Mouse (Mus musculus) 3T3-L1 (cell line): ENCODE measurements around the gene Sbpl.
A peak's percentile ranks its signal among the peaks of the same experiment; 100 is the strongest.

Experiments
- DNase-seq: peaks from one replicate; pipeline ENCODE4 v3.0.0-alpha.2; 2015; ENCODE audit warnings: low read depth, low spot score

Gene Sbpl

DNA sequence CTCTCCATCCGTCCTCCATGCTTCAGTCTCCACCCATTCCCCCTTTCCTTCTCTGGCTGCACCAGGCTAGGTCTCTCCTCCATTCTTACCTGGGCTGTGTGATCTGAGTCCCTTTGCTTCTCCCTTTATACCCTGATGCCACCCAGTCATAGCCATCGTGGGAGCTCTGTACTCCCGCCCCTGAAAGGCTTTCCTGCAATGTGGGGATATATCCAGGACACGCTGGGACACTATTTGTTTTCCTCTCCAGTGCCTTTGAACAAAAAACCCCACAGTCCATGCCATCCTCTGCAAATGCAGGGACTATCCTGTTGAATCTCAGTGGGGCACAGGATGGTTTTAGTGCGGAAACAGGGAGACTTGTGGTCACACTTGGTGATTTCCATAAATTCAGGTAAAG is at the start of gene Sbpl:
Sbpl (minus strand) TSS at position 101 of the 400 bp plus-strand sequence.
- no peak for DNase-seq

DNA sequence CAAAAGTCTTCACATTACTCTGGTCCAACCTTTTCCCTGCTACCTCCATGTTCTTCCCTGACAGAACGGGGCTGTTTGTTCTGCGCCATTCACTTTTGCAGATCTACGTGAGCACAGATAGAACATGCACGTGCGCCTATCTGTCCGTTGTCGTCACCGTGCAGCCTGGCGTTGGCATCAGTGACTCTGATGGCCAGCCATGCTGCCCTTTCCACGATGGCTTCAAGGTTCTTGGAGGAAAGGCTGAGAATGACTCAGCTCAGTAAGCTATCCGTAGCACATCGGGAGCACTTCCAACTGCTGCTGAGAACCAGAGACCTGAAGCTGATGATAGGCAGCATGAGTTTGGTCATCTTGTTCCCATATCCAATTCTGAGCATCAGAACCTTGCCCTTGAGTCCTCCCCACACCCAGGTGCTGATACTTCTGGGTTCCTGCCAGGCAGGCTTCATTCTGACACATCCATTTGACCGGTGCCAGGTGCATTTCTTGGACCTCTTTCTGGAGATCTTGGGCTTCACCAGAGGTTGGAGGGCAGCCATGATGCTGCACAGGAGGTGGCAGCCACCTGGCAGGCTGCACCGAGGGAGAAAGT is 49.1 kb upstream of the Sbpl start:
- DNase-seq, result no peak

DNA sequence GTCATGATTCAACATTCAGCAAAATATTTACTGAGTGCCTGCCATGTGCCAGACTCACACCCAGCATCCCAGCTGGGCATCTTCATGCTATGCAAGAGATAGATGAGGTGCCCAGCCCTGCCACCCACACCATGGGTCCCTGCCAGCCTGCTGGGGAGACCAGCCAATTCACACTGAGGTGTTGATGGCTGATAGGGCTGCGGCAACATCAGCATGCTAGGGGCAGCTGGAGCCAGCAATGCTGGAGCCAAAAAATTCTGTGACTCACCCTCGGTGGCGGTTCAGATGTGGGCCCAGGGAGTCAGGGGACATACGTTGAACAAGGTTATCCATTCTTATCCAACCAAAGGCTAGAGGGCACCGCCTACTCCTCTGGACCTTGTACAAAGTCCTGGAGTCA is 45.3 kb upstream of the Sbpl start:
- peak; percentile 98 for DNase-seq

DNA sequence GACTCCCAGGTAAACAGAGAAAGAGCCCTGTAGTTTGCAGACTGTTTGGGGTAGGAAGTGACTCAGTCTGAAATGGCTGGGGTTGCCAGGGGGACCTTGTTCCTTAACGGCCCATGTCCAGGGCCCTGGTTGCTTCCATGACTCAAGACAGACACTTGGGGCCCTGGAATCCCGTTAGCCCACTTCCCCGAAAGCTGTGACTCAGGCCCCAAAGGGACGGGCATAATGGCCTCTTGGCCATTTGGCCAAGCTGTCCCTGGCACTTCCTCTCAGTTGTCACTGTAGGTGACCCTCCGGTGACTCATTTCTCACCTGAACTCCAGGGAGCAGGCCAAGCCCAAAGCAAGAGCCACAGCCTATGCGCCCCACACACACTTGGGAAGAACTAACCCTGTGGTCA is 43.3 kb upstream of the Sbpl start:
- peak; percentile 71 for DNase-seq

DNA sequence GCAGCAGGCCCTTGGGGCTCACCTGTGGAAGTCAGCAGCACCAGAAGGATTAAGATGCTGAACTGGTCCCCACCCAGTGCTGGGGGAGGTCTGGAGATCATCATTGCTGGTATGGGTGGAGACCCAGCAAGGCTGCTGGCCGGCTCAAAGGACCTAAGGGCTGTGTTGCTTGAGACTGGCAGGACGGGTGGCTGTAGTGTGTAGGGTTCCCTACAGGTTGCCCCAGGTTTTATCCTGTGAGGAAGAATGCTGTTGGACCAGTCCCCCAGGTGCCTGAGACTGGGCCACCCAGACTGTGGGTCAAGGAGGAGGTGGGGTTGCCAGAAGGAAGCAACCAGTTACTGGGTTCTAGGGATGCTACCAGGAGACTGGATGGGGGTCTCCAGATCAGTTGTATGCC is 42.8 kb upstream of the Sbpl start, which contains the start of gene Prss22:
Prss22 (minus strand) TSS at position 200 of the 400 bp plus-strand sequence.
- no peak for DNase-seq

DNA sequence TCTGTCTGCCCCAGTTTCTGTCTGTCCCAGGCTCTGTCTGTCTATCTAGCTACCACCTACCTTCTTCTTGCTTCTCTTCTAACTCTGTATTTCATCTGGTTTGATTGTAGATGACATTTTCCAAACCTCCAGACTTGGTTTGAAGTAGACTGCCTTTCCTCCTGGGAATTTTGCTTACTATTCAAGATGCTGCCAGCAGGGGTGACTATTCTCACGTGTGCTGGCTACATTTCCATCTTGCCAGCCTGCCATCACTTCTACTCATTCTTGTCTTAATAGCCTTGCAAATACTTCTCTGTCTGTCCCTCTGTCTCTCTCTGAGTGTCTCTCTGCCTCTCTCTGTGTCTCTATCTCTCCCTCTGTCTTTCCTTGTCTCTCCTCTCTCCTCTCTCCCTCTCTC is 40.3 kb upstream of the Sbpl start:
- DNase-seq, result peak; percentile 51

DNA sequence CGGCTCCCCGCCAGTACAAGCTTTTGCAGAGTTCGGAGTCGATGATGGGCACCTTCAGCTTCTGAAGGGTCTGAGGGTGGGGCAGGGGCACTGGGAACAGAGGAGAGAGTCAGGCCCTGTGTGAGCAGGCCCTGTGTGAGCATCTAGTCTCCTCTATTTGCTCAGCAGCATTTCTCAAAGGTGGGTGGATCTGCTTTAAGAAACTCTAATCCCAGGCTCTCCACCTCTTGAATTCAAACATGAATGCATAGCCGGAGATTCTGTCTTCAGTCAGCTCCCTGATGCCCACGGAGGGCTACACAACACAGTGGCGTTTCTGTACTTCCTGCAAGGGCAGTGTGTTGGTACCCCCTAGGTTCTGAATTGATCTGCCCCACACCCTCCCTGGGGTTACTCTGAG is 39.6 kb upstream of the Sbpl start:
- DNase-seq, result no peak

DNA sequence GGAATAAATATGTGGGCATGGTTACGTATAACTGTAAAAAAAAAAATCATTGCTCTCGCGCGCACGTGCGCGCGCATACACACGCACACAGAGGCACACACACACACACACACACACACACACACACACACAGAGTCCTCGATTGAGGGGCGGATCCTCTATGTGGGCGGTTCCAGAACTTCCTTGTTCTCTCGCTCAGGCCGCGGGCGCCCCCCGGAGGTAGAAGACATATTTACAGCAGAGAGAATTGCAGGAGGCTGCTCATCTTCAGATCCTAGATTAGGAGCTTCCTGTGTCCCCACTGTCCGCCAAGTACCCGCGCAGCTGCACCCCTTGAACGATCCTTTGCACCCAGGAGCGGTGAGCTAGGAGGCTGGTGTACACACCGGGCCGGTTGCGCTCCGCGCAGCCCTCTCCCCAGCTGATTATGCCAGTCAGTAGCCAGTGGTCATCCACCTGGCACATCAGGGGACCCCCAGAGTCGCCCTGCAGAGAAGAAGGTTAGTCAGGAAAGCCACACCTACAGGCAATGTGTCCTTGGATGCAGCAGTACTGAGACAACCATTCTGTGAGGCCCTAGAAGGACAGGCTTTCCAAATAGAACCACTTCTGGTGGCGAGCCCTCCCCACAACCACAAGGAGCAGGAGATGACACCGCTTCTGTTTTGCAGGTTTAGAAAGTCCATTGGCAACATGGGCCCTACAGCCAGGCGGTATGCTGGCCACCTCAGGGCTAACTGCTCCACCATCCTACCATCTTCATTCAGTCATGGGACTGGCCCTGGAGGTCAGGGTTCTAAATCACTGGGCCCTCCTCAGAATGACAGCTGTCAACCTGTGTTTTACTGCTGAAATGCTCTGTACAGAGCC is 38.7 kb upstream of the Sbpl start:
- peak; percentile 68 for DNase-seq

DNA sequence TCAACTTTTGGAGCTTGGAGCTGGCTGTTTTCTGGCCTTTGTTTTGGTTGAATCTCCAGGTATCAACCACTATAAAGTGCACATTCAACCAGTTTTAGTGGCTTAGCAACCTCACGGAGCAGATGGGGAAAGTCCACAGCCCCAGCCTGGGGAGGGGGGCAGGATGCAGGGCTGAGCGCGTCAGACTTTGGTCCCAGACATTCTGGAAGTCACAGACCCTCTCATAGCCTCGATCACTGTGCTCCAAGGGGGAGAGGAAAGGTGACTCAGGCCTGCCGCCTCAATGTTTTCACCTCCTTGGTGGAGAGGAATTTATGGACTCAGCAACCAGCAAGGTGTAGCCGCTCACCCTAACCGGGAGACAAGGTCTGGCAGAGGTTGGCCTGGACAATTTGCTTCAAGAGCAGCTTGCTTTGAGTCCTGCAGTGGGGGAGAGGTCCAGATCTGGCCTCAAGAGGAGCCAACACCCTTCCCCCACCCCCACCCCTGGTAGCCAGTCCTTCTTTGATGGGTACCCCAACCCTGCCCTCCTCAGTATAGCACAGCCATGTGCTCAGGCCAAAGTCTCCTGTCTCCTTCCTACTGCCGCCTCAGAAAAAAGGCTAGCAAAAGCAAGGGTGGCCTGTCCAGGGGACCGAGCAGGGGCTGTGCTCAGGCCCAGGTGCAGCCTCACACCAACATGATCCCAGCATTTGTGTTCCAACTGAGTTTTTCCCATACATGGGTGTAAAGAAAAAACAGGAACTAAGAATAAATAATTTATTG is 37.9 kb upstream of the Sbpl start:
- no peak for DNase-seq

DNA sequence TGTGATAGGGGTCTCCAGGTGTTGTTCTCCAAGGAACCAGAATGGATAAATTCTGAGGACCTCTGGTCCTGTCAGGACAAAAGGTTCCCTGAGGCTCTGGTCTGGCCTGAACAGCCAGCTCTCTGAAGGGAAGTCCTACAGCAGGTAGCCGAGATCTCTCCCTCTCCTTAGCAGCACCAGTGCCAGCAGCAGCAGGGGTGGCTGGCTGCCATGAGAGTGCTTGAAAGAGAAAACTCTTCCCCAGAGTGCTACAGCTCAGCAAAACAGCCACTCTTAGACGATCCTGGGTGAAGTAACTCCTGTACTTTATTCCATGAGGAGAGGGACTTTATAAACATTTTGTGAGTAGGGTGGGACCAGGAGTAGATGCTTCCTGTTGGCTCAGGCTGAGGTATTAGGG is 34.7 kb upstream of the Sbpl start:
- no peak for DNase-seq

DNA sequence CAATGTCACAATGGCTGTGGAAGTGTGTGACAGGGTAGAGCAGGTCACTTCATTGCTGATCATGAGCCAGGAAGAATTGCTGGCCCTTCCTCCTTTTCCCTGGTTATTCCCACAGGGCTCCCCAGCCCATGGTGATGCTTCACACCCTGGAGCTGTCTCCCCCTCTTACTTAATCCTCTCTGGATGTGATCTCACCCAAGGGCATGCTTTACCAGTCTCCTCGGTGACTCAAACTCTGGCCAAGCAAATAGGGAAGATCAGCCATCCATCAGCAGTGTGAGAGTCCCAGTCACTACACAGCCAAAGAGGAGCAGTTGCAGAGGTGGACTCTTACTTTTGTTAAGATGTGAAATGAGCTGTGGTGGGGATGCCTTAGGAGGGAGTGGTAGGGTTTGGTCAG is 29.9 kb upstream of the Sbpl start:
- DNase-seq, result peak; percentile 35

DNA sequence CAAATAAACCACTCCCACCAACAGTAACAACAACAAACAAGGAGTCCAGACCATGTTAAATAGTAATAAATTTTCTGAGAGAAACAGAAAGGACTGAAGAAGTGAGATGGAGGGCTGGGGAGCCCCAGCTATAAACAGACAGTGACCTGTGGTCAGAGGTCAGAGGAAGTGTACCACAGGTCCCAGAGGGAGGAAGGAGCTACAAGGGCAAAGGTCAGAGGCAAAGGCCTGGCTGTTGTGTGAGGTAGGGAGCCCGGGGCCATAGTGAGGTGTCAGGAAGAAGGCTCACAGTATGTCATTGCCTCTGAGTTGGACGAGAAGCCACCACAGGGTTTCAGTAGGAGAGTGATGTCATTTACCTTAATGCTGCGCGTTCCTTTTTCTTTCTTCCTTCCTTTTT is 27.8 kb upstream of the Sbpl start:
- no peak for DNase-seq

DNA sequence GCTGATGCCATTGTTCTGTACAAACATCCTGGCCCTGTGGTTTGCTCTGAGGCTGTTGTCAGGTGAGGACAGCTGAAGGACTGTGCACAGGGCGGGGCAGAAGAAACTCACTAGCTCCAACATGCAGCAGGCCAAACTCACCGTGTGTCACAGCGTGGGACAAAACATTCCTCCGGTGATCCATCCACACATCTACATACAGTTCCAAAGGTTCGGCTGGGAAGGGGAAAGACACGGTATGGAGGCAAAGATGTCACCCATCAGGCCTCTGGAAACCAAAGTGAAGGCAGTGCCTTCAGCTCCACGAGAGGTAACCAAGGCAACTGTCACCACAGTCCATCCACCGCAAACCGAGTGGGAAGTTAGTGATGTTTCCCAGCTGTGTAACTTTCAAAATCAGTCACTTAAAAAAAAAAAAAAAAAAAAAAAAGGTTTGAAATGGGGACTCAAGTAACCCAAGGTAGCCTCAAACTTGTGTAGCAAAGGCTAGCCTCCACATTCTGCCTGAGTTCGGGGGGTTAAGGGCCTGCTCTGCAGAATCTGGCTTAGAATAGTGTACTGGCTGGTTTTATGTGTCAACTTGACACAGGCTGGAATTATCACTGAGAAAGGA is 25.3 kb upstream of the Sbpl start, which contains the start of gene Prss30:
Prss30 (minus strand) TSS at position 270 of the 613 bp plus-strand sequence.
- DNase-seq, result peak; percentile 31

DNA sequence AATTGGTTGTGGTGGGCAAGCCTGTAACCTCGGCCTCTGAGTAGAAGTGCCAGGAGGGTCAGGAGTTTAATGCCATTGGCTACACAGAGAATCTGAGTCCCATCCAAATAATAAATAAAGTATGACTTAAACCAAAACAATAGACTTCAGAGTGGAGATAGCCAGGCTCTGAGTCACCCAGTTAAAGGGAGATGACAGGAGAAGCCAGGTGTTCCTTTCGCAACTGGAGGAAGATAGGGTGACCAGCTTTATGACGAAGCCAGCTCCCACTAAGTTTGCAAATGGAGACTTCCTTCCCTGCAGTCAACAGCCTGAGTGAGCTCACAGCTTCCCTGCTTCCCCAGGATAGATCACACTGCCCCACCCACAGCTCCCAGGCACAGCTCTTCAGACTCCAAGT is 24.4 kb upstream of the Sbpl start:
- peak; percentile 82 for DNase-seq

DNA sequence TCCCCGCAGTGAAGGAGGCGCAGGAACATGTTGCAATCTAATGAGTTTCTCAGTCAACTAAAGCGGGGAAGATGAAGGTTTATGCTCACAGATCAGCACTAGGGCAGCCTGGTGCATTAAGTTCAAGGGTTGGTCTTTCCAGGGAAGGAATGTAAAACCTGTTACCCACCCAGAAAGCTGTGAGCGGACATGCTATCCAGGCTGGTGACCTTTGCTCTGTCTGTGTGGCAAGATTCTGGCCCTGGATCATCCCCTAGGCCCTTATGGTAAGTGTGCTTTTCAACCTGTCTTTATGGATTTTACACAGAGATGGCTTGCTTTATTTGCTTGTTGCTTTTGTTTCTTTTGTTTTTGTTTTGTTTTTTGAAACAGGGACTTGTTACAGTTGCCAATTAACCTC is 21.6 kb upstream of the Sbpl start:
- no peak for DNase-seq

DNA sequence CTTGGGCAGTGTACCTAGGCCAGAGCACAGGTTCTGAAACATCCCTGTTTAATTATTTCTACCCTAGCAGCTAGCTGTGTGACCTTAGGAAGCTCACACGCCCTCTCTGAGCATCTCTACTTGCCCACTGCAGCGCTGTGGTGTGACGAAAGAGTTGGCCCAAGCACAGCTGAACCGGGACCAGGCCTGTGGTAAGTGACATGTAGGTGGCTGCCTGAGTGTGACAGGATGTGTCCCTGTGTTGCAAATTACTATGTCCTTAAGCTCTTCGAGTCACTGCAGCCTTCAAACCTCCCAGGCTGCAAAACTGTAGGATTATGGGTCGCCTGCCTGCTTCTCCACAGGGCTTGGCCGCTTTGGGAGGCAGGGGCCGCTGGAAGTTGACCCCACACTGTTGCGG is 16.2 kb upstream of the Sbpl start:
- DNase-seq, result no peak

DNA sequence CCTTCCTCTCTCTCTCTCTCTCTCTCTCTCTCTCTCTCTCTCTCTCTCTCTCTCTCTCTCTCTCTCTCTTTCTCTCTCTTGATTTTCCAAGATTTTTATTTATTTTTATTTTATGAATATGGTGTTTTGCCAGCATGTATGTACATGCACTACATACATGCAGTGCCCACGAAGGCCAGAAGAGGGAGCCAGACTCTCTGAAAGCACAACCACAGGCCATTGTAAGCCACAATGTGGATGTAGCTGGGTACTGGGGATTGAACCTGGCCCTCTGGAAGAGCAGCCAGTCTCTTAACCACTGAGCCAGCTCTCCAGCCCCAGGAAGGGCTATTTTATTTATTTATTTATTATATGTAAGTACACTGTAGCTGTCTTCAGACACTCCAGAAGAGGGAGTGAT is 14.2 kb upstream of the Sbpl start:
- peak; percentile 94 for DNase-seq

DNA sequence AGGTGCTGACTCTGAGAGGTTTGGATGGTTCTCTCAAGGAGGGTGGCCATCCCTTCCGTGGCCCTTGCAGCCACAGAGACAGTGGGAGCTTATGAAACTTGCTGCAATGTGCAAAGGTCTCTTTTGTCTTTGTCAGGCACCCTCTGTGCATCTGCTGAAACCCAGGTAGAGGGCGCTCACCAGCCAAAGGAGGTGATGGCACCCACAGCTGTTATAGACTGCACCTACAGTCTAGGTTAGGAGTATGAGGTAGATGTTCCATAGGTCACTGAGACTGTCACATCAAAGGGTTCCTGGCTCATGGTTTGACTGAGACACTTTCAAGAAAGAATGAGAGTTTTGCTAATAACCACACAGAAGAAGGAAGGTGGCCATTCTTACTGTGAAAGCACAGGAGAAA is 13.7 kb upstream of the Sbpl start:
- DNase-seq, result peak; percentile 73

DNA sequence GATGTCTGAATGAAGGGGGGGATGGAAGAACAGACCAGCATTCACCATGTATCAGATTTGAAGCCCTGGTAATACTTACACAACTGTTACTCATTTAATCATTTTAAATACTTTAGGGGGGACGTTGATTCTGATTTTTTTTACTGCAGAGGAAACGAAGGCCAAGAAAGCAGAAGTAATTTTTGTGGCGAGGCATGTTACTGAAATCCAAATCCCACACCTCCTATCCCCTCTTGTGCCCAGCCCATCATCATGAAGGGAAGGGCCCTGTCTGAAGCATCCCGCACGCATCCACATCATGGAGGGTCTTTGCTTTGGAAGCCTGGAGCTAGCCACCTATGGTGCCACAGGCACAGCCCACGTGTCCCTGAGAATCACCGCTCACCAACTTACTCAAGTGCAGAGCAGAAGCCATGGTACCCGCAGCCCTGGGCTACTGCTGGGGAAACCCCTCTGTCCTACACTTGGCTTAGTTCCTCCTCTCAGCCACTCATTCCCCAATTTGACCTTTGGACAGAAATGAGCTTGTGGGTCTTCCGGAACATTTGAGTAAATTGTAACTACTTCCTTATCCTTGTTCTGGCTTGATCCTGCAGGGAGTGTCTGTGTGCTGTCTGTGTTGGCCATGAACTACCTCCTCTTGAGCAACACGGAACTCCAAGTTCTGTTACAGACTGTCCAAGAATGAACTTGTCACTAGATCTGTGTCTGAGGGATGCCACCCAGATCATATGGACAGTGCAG is 11.8 kb upstream of the Sbpl start:
- no peak for DNase-seq

DNA sequence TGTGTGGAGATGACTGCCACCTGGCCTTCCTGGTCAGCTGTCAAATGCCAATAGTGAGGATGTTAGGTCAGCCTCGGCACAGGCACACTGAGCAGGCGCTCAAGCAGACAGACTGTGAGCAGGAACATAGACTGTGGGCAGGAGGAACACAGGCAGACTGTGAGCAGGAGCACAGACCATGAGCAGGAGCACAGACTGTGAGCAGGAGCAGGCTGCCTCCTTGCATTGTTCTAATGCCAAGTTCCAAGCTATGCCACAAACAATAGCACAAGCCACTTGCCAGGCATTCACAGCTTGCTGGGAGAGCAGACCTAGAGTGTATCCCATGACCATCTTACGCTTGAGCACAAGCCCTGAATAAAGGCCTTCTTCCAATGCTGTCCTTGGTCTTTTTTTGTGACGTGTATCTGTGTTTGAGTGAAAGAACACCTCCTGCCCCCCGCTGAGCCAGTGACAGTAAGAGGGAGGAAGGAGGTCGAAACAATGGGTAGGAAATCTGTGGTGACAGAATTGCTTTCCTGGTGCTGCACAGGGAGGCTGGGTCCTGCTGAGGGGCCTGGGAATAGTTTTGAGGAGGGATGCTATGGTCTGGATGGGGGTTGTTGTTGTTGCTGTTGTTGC is 10.8 kb upstream of the Sbpl start:
- no peak for DNase-seq
